Mouse (Mus musculus) kidney, postnatal 10 days (tissue): ENCODE measurements at regions not wholly inside any gene's neighbourhood (a gene's known extent, or its start where the extent isn't known, plus 50 kb on each side); places are given as distances from the start of the nearest gene placed in this dataset.

Experiments
- DNase-seq: peaks from one replicate; pipeline ENCODE4 v3.0.0; 2021; ENCODE audit warnings: mixed read lengths

DNA sequence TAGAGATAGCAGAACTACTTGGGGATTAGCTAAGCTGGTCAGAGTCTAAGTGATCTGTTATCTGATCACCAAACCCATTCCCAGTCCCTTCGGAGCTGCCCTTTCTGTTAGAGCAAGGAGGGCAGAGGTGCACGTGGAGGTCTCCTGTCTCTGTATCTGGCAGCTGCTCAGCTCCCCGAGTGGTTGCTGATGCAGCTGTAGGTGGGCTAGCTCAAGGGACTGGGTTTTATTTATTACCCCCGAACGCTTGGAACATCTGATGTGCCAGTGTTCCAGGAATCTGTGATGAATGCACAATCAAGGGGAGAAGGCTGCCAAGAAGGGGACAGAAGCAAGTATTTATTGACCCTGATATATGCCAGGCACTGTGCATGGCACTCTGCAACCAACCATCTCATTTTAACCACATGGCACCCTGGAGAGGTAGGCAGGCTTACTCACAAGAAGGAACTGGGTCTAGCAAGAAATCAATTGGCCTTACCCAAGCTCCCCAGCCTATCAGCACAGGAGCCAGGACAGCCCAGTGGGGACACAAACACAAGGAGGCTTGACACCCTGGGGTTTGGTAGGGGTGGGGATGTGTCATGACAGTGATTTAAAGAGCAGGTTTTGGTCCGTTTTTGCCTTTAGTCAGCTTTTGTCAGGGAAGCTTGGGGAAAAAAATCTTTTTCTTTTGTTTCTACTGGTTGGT lies 154.6 kb upstream of the Bmper start:
- no peak for DNase-seq

DNA sequence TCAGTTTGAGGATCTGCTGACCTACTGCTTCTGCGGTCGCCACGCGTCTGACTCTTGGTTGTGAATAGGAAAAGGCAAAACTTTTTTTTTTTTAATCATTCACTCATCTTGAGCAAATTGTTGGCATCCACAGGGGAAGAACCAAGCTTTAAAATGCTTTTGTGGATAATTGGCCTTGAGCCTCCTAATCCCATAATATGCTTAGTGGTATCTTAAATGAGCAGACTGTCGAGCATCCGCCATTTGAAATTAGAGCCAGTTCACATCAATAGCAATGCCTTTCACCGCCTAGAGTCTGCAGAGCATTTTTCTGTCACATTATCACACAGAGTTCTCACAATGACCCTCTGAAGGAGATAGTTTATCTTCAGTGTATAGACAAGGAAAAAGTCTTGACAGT lies 153.7 kb upstream of the Bmper start:
- no peak for DNase-seq

DNA sequence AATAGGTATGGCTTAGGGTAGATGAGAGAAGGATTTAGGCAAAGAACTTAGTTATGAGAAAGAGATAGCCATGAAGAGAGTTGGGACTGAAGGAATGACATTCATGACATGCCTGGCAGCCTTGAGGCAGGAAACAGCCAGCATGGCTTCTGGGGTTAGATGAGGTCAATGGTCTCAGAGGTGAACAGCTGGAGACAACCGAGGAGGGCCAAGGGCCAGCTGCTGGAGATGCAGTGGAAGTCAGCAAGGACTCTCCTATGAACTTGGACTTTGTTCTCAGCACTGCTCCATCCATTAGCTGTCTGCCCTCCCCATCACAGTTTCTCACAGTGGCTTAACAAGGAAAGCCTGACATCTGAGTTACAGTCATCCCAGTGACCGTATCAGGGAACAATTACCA lies 151.9 kb upstream of the Bmper start:
- DNase-seq, result peak; percentile 47

DNA sequence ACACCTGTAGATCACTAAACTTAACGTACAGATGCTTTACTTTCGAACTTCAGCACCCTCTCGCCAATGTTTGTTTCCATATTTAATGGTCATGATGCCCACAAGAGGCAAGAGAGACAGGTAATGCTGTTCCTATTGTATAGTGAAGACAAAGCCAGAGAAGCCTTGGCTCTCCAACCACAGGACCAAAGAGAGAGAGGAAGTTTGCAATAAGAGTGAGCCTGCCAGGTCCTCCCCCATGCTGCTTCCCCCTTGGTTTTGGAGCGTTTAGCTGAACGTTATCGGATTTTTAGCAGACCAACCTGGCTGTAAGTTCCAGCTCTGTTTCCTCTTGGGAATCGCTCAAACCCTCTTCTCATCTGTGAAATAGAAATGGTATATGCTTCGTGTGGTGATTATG lies 150.1 kb upstream of the Bmper start:
- no peak for DNase-seq

DNA sequence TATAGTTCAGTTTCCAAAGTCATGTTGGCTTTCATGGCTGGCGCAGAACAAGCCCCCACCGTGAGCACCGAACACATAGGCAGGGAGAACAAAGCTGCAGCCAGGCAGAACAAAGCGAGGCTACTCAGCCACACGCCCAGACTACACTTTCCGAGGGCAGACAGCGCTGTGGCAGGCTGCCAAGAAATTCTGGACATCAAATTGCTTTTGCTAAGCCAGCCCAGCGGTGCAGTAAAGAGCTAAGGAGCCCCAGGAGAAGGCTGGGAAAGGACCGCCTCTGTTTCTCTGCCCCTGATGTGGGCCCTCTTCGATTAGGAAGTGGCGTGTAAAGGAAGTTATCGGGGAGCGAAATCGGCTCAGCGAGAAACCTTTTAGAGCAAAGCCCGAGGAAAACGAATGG lies 139.3 kb upstream of the Bmper start:
- DNase-seq, result peak; percentile 94

DNA sequence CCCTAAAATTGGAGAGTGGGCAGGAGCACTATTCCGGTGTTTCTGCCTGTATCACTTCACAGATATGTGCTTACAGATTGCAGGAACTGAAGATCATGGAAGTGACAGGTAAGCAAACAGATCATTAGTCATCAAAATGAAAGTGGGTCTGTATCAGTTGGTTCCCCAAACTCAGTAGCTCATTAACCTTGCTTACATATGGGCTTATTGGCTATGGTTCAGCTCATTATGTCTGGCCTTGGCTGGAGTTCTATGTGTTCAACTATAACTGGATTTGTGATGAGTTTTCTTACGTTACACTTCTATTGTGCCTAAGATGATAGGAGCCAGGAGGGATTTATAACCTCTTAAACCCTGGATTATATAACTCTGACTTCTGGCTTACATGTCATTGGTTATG lies 133.5 kb upstream of the Bmper start:
- DNase-seq, result no peak

DNA sequence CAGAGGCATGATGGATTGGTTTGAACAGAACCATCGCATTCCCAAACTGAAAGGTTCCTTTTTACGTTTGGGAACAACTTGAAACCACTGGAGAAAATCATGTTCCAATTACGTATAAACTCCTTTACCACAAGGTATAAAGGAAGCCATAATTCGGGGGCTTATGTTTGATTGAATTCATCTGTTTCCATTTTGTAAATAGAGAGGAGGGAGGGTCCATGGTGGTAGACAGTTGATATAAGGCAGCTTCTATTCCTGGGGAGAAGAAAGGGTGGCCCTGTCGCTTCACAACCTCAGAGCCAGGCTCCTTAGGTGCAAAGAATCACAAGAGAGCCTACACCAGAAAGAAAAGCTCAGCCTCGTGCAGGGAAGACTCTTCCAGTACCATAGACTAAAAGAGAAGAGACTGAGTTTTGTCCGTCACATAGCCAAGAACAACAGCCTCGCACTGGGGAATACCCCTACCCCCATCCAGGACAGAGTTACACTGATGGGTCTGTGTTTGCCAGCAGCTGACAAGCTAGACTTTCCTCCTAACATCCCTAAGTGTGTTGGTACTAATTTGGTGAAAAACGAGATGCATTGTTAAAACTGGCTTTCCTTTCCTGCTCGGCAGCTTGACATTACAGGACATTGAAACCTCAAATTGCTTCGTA lies 125.6 kb upstream of the Bmper start:
- DNase-seq, result no peak

DNA sequence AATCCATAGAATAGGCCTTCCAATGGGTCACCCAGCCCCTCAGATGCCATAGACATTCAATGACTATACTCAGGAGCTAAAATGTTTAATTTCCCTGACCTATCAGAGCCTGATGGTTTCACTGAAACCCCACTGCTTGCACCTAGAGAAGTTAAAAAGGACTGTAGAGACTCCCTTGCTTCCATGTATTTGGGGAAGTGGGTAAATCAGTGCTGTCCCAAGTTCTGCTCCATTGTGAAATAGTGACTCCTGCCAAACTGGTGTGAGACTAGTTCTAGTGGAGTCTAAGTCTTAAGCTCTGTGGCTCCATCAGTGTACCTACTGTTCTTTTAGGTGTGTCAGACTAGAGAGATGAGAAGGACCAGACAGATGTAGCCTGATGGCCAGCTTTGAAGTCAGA lies 121.3 kb upstream of the Bmper start:
- DNase-seq, result no peak

DNA sequence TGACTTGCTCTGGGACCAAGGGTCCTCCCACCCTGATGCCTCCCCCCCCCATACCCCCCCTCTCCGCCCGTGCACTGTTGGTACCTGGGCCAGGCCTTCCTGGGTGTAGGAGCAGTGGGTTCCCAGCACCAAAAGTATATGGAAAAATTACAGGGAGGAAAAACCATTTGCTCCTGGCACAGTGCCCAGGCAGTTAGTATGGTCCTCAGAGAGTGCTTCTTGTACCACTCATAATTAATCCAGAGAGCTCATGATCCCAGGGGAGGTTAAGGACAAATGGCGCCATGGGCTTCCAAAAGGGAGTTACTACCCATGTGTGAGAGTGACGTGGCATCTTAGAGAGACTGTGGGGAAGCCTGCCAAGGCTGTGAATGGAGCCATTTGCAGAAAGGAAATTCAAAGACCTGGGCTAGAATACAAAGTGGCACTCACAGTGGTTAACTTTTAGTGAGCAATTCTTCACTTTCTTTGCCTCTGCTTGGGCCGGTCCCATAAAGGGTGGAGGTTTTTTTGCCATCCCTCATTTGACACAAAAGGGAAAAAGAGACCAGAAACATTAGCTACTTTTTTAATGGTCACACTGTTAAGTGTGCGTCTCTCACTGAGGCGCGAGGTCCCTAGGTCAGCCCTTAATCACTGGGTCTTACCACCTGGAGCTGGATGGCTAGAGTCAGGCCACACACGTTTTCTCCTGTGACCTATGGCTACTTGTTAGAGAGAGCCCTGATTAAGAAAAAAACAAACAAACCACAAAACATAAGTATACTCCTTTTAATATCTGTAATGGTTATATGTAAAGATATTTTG lies 120.7 kb upstream of the Bmper start:
- DNase-seq, result peak; percentile 63

DNA sequence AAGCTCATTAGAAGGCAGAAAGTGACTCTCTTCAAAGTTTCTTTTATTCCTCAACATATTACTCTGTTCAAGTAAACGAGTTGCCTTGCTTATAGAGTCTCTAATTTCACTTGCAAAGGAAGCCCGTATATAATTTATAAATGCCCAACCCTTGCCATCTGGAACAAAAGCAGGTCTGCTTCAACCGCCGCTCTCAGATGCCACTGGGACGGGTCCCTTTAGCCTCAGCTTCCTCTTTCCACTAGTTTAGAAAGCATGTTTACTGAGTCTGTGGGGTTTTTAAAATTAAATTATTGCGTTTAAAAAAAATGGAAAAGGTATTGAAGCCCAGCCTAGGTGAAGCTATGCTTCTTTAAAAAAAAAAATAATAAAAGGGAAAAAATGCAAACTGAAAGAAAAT lies 111.4 kb upstream of the Bmper start:
- DNase-seq, result no peak

DNA sequence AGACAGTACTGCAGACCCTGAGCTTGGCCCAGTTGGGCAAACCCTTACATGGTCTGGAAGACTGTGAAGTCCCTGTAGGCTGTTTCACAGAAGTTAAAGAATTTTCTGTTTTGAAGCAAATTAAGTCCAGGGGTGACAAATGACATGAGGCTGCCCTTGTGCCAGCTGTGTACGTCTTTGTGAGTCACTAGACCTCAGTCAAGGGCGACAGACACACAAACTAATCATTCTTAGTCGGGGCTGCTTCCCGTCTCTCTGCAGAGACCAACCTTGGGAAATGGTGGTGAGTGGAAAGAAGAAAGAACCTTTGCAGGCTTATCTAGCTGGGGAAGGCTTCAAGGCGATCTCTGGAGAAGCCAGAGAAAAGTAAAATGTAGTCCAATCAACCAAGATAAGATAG lies 107.8 kb upstream of the Bmper start:
- DNase-seq, result no peak

DNA sequence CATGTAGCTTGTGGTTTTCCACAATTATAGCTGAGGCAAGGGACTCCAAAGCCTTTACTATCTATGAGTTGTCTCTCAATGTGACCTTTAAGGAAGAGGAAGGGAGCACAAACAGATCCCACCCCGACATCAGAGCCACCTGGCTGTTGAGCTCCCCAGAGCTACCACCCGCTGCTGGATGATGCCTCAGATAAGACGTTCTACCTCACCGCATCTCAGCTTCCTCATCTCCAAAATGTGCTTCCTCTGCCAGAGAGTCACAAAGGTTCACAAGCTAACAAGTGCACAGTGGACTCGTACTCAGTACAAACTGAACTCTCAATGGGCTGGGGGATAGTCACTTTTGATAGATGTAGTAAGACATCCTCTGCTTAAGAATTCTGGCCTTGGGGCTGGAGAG lies 107.3 kb upstream of the Bmper start:
- no peak for DNase-seq

DNA sequence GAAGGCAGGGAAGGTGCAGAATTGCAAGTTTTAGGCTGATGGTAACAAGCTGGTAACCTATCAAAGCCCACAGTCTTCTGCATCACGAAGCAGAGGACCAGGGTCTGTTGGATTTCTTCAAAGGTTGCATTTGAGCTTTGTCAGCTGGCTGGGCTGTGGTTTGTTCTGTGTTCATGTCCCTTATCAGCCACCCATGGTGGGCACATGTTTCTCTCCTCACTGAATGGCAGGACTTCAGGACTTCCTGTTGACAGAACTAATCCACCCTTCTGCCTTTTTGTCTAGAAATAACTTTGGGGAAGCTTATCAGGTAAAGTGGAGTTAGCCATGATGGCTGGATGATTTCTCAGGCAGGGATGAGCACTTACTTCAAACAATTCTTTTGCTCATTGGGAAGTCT lies 106.6 kb upstream of the Bmper start:
- no peak for DNase-seq

DNA sequence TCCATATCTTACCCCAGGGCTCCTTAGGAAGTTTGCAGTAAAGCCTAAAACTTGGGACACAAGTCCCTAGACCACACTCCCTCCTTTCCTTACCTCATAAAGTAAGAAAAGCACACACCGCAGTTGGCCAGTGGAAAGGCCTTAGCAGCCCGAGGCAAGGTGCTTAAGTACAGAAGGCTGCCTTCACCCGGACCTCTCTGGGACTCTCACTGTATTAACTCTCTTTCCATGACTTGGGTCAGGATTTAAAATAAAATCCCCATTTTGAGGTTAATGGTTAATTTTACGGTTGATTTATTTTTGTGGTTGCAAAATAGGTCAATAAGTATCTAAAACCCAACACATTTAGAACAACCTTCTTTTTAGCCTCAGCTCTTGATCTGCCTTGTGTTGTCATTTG lies 103.1 kb upstream of the Bmper start:
- DNase-seq, result peak; percentile 27

DNA sequence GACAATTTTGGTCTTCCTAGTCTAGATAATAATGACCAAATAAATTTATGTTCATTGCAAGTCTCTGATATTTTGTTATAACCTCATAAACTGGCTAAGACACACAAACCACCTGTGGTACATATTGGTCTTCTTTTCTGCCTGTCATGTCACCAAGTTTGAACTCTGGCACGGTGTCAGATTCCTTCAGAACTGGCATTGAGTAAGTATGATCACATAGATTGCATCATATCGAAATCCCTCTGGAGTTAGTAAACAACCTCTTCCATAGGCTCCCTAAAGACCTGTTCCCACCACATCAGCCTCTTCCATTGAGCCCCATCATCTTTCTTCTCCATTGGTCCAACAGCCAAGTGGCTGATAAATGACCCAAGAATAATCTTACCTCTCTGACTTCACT lies 102.1 kb upstream of the Bmper start:
- no peak for DNase-seq

DNA sequence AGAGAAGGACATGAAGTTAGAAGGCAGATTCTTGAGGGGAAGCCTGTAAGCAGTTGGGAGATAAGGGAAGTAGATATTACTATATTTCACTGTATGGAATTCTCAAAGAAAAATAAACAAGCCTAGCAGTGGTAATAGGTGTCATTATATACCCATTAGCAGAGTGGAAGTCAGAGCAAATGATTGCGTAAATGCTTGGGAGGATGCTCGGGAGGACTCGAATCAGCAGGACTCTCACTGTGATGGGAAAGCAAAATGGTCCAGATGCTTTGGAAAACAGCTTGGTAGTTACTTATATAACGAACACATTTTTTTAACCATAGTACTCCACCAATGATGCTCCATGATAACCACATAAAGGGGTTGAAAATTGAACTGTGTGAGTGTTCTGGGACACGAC lies 100.4 kb upstream of the Bmper start:
- DNase-seq, result no peak

DNA sequence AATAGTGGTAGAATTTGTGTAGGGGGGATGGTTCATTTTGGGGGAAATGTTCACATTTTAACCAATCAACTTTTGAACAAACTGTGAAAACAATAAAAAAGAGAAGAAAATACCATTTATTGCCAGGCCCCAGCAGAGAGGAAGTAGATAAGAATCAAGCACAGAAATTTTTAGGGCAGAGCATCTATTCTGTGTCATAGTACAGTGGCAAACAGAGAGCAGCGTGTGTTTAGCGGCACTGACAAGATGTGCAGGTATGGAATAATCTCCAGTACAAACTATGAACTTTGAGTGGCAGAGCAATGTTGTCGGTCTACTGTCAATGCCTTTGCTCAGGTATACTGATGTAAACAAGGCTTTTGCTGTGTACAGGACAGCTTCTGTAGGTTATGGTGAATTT lies 99.4 kb upstream of the Bmper start:
- DNase-seq, result no peak

DNA sequence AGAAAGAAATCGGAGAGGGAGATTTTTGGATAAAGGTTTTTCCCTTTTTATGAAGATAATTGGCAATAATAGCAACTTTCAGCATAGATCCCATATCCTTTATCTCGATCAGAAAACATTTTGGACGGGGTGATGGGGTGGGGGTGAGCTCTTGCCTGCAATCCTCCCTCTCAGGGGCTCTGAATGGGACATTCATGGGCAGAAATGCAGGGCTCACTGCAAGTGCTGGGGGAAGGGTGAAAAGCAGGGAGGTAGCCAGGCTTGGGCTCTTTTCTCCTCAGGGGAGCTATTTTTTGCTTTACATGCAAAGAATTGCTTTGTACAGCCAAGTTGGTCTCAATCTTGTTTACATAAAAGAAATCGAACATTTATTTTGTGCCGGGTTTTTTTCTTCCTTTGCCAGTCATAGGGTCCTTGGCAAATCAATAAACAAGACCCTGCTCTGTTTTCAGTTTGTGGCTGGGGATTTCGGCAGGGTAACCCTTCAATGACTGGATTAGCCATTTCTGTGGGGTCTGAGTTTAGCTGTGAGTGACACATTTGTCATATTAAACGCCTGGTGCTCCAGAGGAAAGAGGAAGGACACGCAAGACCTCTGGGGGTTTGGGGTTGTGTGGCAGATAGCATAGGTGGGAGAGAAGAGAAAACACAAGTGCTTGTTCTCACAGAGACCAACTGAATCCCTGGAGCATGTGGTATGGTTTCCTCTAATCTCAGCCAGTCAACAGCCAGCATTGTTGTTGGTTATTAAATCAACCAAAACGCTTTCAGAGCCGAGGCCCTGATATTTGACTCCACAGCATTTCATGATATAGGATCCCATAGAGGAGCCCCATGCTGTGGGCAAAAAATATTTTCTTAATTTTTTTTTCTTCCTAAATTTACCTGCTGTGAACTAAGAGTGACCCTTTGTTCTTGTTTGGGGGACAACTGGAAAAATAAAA lies 96.8 kb upstream of the Bmper start:
- DNase-seq, result no peak

DNA sequence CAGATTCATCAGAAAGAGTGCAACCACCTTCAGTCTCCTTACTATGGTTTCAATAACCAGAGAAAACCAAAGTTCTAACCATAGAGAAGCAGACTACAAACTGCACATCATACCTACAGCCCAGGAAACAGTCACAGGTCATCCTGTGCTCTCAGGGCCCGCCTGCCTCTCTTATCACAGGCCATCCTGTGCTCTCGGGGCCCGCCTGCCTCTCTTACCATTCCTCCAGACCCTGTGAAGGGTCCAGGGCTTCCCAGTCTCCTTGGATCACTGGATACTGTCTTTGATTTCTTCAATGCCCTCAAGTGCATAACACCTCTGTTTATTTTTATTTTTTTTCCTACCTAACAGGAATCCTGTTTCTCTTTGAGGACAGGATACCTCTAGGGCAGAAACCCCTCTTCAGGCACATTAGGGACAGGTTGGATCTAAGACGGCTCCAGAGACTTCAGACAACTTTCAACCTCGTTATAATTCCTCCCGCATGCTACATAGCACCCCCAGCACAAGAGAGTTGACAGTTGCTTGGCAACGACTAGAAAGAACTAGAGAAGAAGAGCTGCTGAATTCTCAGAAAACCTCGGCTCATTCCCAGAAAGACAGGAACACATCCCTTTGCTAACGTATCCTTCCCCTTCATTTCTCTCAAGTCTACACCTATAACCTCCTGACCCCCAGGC lies 95.4 kb upstream of the Bmper start:
- no peak for DNase-seq

DNA sequence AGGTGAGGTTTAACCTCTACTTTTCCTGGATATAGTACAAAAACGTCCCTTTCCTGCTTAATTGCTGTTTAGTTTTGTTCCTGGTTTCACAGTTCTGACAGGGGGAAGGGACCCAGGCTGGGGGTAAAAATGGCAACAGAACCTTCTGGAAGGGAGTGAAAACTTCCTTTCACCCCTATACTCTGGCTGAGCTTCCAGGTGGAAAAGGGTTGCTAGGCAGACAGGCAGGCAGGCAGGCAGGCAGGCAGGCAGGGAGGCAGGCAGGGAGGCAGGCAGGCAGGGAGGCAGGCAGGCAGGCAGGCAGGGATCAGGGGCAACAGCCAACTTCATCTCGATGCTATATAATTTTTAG lies 94.9 kb upstream of the Bmper start:
- DNase-seq, result no peak

DNA sequence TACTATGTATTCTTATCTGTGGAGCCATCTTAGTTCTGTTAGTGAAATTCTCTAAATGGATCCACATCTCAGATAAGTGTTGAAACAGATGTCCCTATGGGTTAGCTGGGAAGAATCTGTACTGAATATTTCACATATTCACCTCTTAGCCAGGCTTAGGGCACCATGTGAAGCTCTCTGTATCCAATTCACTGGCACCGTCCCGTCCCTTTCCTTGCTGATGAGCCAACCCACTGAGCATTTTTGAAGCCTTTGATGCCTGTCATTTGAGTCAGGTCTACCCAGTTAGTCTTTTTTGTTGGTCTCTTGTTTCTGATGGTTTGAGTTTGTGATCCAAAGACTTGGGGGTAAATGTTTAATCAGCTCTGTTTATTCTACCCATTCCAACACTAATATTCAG lies 88.9 kb upstream of the Bmper start:
- DNase-seq, result no peak

DNA sequence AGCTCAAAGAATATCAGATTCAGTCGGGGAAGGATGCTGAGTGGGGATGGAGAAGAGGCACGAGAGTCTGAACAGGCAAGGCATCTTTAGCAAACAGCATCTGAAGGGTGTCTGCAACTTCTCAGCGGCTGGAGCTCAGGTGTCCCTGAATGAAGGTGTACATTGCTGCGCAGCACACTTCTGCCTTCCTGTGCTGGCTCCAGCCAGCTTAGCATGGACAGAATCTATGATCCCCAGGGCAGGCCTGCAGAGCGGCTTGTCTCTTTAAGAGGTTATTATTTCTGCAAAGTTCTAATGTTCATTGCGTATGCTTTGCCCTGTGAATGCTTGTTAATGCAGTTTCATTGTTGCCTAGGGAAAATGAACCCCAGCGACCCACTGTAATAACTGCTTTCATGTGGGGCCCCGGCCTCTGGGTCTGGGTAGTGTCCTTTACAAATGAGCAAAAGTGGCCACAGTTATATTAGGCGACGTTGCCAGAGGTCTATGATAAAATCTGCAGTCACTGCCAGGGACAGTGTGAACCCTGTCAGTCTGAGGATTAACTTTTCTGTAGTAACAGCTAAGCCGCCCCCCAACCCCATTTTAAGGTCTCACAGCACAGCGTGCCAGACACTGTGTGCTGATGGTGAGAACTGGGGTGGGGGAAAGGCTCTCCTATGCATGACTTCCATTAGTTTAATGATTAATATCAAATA lies 88.3 kb upstream of the Bmper start:
- DNase-seq, result no peak
